Mouse (Mus musculus): Measurements from ENCODE around the gene Crbn. TPM values are rescaled to one million over a fixed set of nuclear protein-coding genes. Genes with fewer than 3 reads are reported as not detected.

Crbn gene
- polyA plus RNA-seq (2012; rRNA removed) = 14.0 and 17.7 TPM in 2 replicates

GRCm38 (mm10) chr6:106799333-106800226 lies at the start of gene Crbn:
Gene Crbn, minus strand, starts transcription at chr6:106800077.
- peak; percentile 46 for TF ChIP-seq POLR2A (IDR thresholded peaks at IDR 0.05; ENCODE audit: low read depth, low read length)
- peak; percentile 85 for TF ChIP-seq CTCF (conservative IDR thresholded peaks at IDR 0.05; ENCODE audit: insufficient read depth, insufficient read length, low read depth, low read length)
- H3K4me1 ChIP-seq (ENCODE audit: control insufficient read depth, insufficient read depth, low read length) = peaks cover 5% of the 10 kb centered on the region; the same call in 1 of the 2 replicates
- peak; percentile 93 for DNase-seq
- peak within 1 kb of the TSS; percentile 47; the same call in 1 of the 2 replicates for H3K27ac ChIP-seq (ENCODE audit: insufficient read depth, low read depth, low read length)
- H3K4me3 ChIP-seq (ENCODE audit: insufficient read depth, low read depth, low read length) = peak within 1 kb of the TSS; percentile 91
- no peaks in the 10 kb centered on the region for H3K27me3 ChIP-seq (replicated peaks; ENCODE audit: control insufficient read depth, insufficient read depth, low read length)
- H3K36me3 ChIP-seq (ENCODE audit: control insufficient read depth, insufficient read depth, low read length) = no peaks in the 10 kb centered on the region
- 2% methylated on average over 57 of the region's 57 CpGs for WGBS

GRCm38 (mm10) chr6:106840181-106840580 lies 40.3 kb upstream of the Crbn start:
- 48% methylated on average over 1 of the region's 1 CpGs for WGBS
- no peak for DNase-seq
- Histone ChIP-seq H3K27ac (ENCODE audit: insufficient read depth, low read depth, low read length) (no peak overlapping the region), H3K36me3 (ENCODE audit: control insufficient read depth, insufficient read depth, low read length) (no peaks in the 10 kb centered on the region), H3K27me3 (replicated peaks; ENCODE audit: control insufficient read depth, insufficient read depth, low read length) (no peaks in the 10 kb centered on the region), H3K4me3 (ENCODE audit: insufficient read depth, low read depth, low read length) (no peak overlapping the region), H3K4me1 (ENCODE audit: control insufficient read depth, insufficient read depth, low read length) (no peaks in the 10 kb centered on the region)
- TF ChIP-seq POLR2A (IDR thresholded peaks at IDR 0.05; ENCODE audit: low read depth, low read length) = no peak
- TF ChIP-seq CTCF (conservative IDR thresholded peaks at IDR 0.05; ENCODE audit: insufficient read depth, insufficient read length, low read depth, low read length) = no peak

- H3K4me1 ChIP-seq (ENCODE audit: control insufficient read depth, insufficient read depth, low read length) = no peaks in the 10 kb centered on the region
- peak; percentile 25 for DNase-seq
- no peaks in the 10 kb centered on the region for H3K27me3 ChIP-seq (replicated peaks; ENCODE audit: control insufficient read depth, insufficient read depth, low read length)
- H3K27ac ChIP-seq (ENCODE audit: insufficient read depth, low read depth, low read length) = no peak overlapping the region
- no peaks in the 10 kb centered on the region for H3K36me3 ChIP-seq (ENCODE audit: control insufficient read depth, insufficient read depth, low read length)
- TF ChIP-seq CTCF (conservative IDR thresholded peaks at IDR 0.05; ENCODE audit: insufficient read depth, insufficient read length, low read depth, low read length) (no peak), POLR2A (IDR thresholded peaks at IDR 0.05; ENCODE audit: low read depth, low read length) (no peak)
- no peak overlapping the region for H3K4me3 ChIP-seq (ENCODE audit: insufficient read depth, low read depth, low read length)
- 47% methylated on average over 3 of the region's 3 CpGs for WGBS
Measured at GRCm38 (mm10) chr6:106838053-106838452, 38.2 kb upstream of the Crbn start.

DNA sequence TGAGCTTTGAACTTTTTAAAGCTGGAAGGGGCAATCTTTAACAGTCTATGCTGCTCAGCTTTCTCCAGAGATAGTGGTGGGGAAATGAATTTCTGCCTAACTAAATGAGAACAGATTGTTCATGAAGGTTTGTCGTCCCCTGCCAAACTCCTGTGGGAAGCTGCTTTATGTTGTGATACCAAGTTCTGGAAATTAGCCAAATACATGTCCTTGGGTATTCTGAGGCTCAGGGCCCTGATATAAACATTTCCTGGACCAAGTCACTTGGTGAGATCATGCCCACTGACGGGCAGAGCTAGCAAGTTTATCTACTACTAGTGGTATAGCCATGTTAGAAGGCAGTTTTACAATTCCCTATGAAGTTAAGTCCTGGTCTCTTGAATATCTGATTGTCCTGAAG lies 35.4 kb upstream of the Crbn start:
- DNase-seq = no peak
- Histone ChIP-seq H3K27me3 (replicated peaks; ENCODE audit: control insufficient read depth, insufficient read depth, low read length) (no peaks in the 10 kb centered on the region), H3K4me3 (ENCODE audit: insufficient read depth, low read depth, low read length) (no peak overlapping the region), H3K27ac (ENCODE audit: insufficient read depth, low read depth, low read length) (no peak overlapping the region), H3K4me1 (ENCODE audit: control insufficient read depth, insufficient read depth, low read length) (no peaks in the 10 kb centered on the region), H3K36me3 (ENCODE audit: control insufficient read depth, insufficient read depth, low read length) (no peaks in the 10 kb centered on the region)
- TF ChIP-seq CTCF (conservative IDR thresholded peaks at IDR 0.05; ENCODE audit: insufficient read depth, insufficient read length, low read depth, low read length) (no peak), POLR2A (IDR thresholded peaks at IDR 0.05; ENCODE audit: low read depth, low read length) (no peak)
- WGBS = 58% methylated on average over 2 of the region's 2 CpGs

GRCm38 (mm10) chr6:106822329-106822728 lies 22.5 kb upstream of the Crbn start:
- WGBS = 50% methylated on average over 1 of the region's 1 CpGs
- H3K27me3 ChIP-seq (replicated peaks; ENCODE audit: control insufficient read depth, insufficient read depth, low read length) = no peaks in the 10 kb centered on the region
- peak; percentile 37 for DNase-seq

DNA sequence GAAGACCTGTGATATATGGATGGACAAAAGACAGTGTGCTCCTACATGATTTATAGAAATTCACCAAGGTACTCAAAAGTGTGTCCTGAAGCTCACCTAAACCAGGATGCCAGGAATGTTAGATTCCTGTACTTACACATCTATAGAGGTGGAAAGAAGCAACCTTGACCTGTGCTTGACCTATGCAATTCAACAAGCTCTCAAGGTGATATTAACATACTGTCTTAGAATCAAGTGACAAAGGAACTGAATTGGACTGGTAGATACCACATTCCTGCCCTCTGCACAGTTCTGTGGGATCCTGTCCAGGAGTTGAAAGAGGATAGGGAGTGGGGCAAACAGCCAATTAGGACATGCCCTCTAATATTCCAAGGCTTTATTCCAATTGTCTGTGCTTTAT lies 20.7 kb upstream of the Crbn start:
- Histone ChIP-seq H3K4me1 (ENCODE audit: control insufficient read depth, insufficient read depth, low read length) (no peaks in the 10 kb centered on the region), H3K27me3 (replicated peaks; ENCODE audit: control insufficient read depth, insufficient read depth, low read length) (no peaks in the 10 kb centered on the region), H3K36me3 (ENCODE audit: control insufficient read depth, insufficient read depth, low read length) (no peaks in the 10 kb centered on the region), H3K4me3 (ENCODE audit: insufficient read depth, low read depth, low read length) (no peak overlapping the region), H3K27ac (ENCODE audit: insufficient read depth, low read depth, low read length) (no peak overlapping the region)
- TF ChIP-seq POLR2A (IDR thresholded peaks at IDR 0.05; ENCODE audit: low read depth, low read length) (no peak), CTCF (conservative IDR thresholded peaks at IDR 0.05; ENCODE audit: insufficient read depth, insufficient read length, low read depth, low read length) (no peak)
- DNase-seq = peak; percentile 18

More at GRCm38 (mm10) chr6:106822329-106822728, 22.5 kb upstream of the Crbn start:
- TF ChIP-seq CTCF (conservative IDR thresholded peaks at IDR 0.05; ENCODE audit: insufficient read depth, insufficient read length, low read depth, low read length) = no peak
- no peak for TF ChIP-seq POLR2A (IDR thresholded peaks at IDR 0.05; ENCODE audit: low read depth, low read length)
- no peak overlapping the region for H3K27ac ChIP-seq (ENCODE audit: insufficient read depth, low read depth, low read length)
- no peaks in the 10 kb centered on the region for H3K4me1 ChIP-seq (ENCODE audit: control insufficient read depth, insufficient read depth, low read length)
- H3K4me3 ChIP-seq (ENCODE audit: insufficient read depth, low read depth, low read length) = no peak overlapping the region
- no peaks in the 10 kb centered on the region for H3K36me3 ChIP-seq (ENCODE audit: control insufficient read depth, insufficient read depth, low read length)

- WGBS = 56% methylated on average over 3 of the region's 3 CpGs
- TF ChIP-seq CTCF (conservative IDR thresholded peaks at IDR 0.05; ENCODE audit: insufficient read depth, insufficient read length, low read depth, low read length) (no peak), POLR2A (IDR thresholded peaks at IDR 0.05; ENCODE audit: low read depth, low read length) (no peak)
- no peak overlapping the region for H3K27ac ChIP-seq (ENCODE audit: insufficient read depth, low read depth, low read length)
- H3K4me3 ChIP-seq (ENCODE audit: insufficient read depth, low read depth, low read length) = no peak overlapping the region
- H3K27me3 ChIP-seq (replicated peaks; ENCODE audit: control insufficient read depth, insufficient read depth, low read length) = no peaks in the 10 kb centered on the region
- H3K36me3 ChIP-seq (ENCODE audit: control insufficient read depth, insufficient read depth, low read length) = no peaks in the 10 kb centered on the region
- H3K4me1 ChIP-seq (ENCODE audit: control insufficient read depth, insufficient read depth, low read length) = no peaks in the 10 kb centered on the region
- DNase-seq = no peak
Measured at GRCm38 (mm10) chr6:106819906-106820305, 20.0 kb upstream of the Crbn start.

All from kidney, adult 2 months (tissue).